Mouse (Mus musculus) cortical plate, adult 2 months (tissue): ENCODE data around the gene Setd1a. TPM values are rescaled to one million over a fixed set of nuclear protein-coding genes. Genes with fewer than 3 reads are reported as not detected.

Experiments
- H3K27ac ChIP-seq: fragments of 200-500 bp; 2 replicates; pipeline ENCODE4 v1.5.1; 2012; ENCODE audit warnings: low read length, control low read depth, inconsistent platforms; ENCODE audit not compliant: insufficient read depth
- H3K4me1 ChIP-seq: fragments of 200-500 bp; 2 replicates; pipeline ENCODE4 v1.6.1; 2011; ENCODE audit warnings: low read length; ENCODE audit not compliant: control insufficient read depth, insufficient read depth
- H3K4me3 ChIP-seq: fragments of 200-500 bp; 2 replicates; pipeline ENCODE4 v1.5.1; 2011; ENCODE audit warnings: mild to moderate bottlenecking, low read length, control low read depth; ENCODE audit not compliant: insufficient read depth
- CTCF ChIP-seq: fragments of 200-500 bp; IDR thresholded peaks from 2 replicates; pipeline ENCODE4 v1.5.1; 2011; ENCODE audit warnings: mild to moderate bottlenecking, control low read depth, low read length; ENCODE audit not compliant: insufficient read depth; ENCODE audit errors: extremely low read depth
- POLR2A ChIP-seq: fragments of 200-500 bp; IDR thresholded peaks from 2 replicates; pipeline ENCODE4 v1.6.1; 2011; ENCODE audit warnings: mild to moderate bottlenecking, low read length, control low read depth; ENCODE audit not compliant: insufficient read depth; ENCODE audit errors: extremely low read depth
- polyA plus RNA-seq: library from polyadenylated mRNA; depleted of rRNA; stranded (reverse); fragments of >200 nt; gene quantifications from 2 replicates; pipeline ENCODE4 v1.2.3, GENCODE M21; 2012

Setd1a gene
- polyA plus RNA-seq, 1 experiment: 15.7 TPM

- Histone ChIP-seq H3K27ac (no peak overlapping the region), H3K4me3 (peak overlapping the region; percentile 32), H3K4me1 (no peaks in the 10 kb centered on the region)
- TF ChIP-seq CTCF (no peak), POLR2A (no peak)
Observed at GRCm38 (mm10) chr7:127747559-127748234, 28.8 kb upstream of the Setd1a start.

- Histone ChIP-seq H3K4me3 (no peak overlapping the region), H3K27ac (no peak overlapping the region), H3K4me1 (no peaks in the 10 kb centered on the region)
- TF ChIP-seq POLR2A: no peak
- no peak for TF ChIP-seq CTCF
Observed at GRCm38 (mm10) chr7:127748235-127748560, 28.3 kb upstream of the Setd1a start.

- no peak overlapping the region for H3K27ac ChIP-seq
- peak; percentile 37; the same call in 1 of the 2 replicates for TF ChIP-seq POLR2A
- no peak for TF ChIP-seq CTCF
- H3K4me1 ChIP-seq: no peaks in the 10 kb centered on the region
- H3K4me3 ChIP-seq: peak overlapping the region; percentile 14; the same call in 1 of the 2 replicates
Observed at GRCm38 (mm10) chr7:127750131-127751127, 26.0 kb upstream of the Setd1a start.

- TF ChIP-seq CTCF (no peak), POLR2A (no peak)
- H3K4me3 ChIP-seq: no peak overlapping the region
- peaks cover 3% of the 10 kb centered on the region; the same call in 1 of the 2 replicates for H3K4me1 ChIP-seq
- H3K27ac ChIP-seq: no peak overlapping the region
Observed at GRCm38 (mm10) chr7:127751619-127752018, 24.9 kb upstream of the Setd1a start.

- Histone ChIP-seq H3K4me1 (peaks cover 3% of the 10 kb centered on the region; the same call in 1 of the 2 replicates), H3K4me3 (no peak overlapping the region), H3K27ac (no peak overlapping the region)
- no peak for TF ChIP-seq CTCF
- TF ChIP-seq POLR2A: no peak
Observed at GRCm38 (mm10) chr7:127752069-127752468, 24.4 kb upstream of the Setd1a start.

- Histone ChIP-seq H3K4me3 (no peak overlapping the region), H3K4me1 (peaks cover 3% of the 10 kb centered on the region; the same call in 1 of the 2 replicates), H3K27ac (no peak overlapping the region)
- TF ChIP-seq CTCF: no peak
- no peak for TF ChIP-seq POLR2A
Observed at GRCm38 (mm10) chr7:127753158-127753557, 23.3 kb upstream of the Setd1a start.

GRCm38 (mm10) chr7:127753741-127754140 is 22.7 kb upstream of the Setd1a start:
- Histone ChIP-seq H3K4me3 (no peak overlapping the region), H3K27ac (no peak overlapping the region), H3K4me1 (peaks cover 3% of the 10 kb centered on the region; the same call in 1 of the 2 replicates)
- TF ChIP-seq POLR2A: no peak
- no peak for TF ChIP-seq CTCF

- no peak for TF ChIP-seq CTCF
- TF ChIP-seq POLR2A: no peak
- Histone ChIP-seq H3K4me3 (no peak overlapping the region), H3K27ac (no peak overlapping the region), H3K4me1 (peaks cover 5% of the 10 kb centered on the region; the same call in 1 of the 2 replicates)
Observed at GRCm38 (mm10) chr7:127759716-127760115, 16.8 kb upstream of the Setd1a start.

- TF ChIP-seq CTCF: no peak
- no peak overlapping the region for H3K4me3 ChIP-seq
Observed at GRCm38 (mm10) chr7:127760478-127760877, 16.0 kb upstream of the Setd1a start.

More at GRCm38 (mm10) chr7:127760478-127760877, 16.0 kb upstream of the Setd1a start:
- Histone ChIP-seq H3K27ac (no peak overlapping the region), H3K4me1 (peaks cover 5% of the 10 kb centered on the region; the same call in 1 of the 2 replicates)
